Mouse (Mus musculus) adrenal gland (tissue): ENCODE results near the gene Cdyl2.

ENCODE experiments used
- intact Hi-C: fragments of 180-260 bp; cut with DNase I; formaldehyde crosslinking; loops from one replicate; pipeline ENCODE4 v1.15.1; 2025

The Cdyl2 gene

DNA sequence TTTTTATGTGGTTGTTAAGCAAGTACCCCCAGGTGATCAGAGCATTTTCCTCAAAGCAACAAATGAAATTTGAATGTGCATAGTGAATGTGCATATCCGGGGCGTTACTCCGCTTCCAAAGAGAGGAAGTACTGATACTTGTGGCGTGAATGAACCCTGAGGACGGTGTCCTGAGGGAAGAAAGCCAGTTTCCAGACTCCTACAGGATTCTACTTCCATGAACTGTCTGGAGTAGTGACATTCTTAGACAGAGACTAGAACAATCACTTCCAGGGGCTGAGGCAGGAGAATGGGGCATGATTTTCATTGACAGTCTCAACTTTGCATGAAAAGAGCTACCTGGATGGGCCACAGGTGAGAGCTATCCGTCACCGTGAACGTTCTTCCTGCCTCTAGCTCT lies 59.3 kb downstream of the Cdyl2 start:
- intact Hi-C loops: loop anchor here (5.0 kb wide), 1 partner anchor 84 kb away; no protein-coding TSS in a partner anchor

DNA sequence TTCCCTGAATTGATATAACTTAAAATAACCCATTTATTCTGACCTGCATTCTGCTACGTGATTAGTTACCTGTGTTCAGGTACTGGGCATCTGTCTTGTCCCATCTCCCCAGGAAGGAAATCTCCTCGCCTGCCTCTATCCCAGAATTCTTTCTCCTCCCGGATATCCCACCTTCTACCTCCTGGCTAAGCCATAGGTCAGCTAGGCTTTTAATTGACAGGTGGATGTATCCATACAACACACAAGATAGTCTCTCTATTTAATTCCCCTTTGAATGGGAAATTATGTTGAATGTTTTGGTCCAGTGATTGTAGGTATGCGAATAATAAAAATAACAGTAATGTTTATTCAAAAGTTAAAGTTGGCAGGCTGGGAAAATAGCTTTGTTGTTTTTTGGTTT lies 59.7 kb downstream of the Cdyl2 start:
- intact Hi-C loops: loop anchor here (5.0 kb wide), 1 partner anchor 84 kb away; no protein-coding TSS in a partner anchor

DNA sequence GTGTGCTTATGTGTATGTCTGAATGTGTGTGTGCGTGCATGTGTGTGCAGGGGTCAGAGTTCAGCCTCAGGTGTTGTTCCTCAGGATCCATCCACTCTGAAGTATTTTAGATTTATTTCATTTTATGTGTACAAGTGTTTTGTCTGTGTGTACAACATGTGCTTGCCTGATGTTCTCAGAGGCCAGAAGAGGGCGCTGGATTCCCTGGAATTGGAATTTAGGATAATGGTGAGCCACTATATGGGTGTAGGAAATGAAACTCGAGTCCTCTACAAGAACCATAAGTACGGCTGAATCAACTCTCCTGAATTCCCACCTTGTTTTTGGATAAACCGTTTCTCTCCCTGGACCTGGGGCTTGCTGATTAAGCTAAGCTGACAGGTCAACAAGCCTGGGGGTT lies 61.2 kb downstream of the Cdyl2 start:
- intact Hi-C loops: loop anchor here (5.0 kb wide), 1 partner anchor 86 kb away; no protein-coding TSS in a partner anchor

DNA sequence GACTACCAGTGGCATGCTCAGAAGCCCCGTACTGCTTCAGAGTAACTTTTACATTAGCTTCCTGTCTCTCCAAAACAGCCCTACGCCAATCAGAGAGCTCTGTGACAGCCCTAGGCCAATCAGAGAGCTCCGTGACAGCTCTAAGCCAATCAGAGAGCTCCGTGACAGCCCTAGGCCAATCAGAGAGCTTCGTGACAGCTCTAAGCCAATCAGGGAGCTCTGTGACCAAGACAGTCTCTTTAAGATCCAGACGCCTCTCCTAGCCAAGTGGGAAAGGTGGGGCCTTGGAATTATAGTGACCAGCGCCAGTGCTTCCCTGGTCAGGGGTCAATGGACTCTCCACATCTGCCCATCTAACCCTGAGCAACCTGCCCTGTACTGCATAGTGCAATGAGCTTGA lies 62.2 kb downstream of the Cdyl2 start:
- intact Hi-C loops: loop anchor here (5.0 kb wide), 1 partner anchor 87 kb away; no protein-coding TSS in a partner anchor

DNA sequence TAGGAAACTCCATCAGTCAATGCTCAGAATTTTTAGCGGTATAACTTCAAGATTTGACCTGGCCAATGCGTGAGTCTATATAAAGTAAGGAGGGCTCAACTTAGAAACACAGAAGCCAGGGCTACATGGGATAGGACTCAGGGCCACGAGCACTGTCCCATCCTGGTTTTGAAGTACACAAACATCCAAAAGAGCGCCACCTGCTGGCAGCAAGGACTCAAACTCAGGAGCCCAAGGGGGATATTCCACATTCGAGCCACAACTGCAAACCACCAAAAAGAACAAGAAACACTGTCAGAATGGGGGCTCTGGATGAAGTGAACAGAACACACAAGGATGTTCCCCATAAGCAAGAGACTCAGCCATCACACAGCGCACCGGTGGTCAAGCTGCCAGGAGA lies 63.8 kb downstream of the Cdyl2 start:
- intact Hi-C loops: no loop called here

DNA sequence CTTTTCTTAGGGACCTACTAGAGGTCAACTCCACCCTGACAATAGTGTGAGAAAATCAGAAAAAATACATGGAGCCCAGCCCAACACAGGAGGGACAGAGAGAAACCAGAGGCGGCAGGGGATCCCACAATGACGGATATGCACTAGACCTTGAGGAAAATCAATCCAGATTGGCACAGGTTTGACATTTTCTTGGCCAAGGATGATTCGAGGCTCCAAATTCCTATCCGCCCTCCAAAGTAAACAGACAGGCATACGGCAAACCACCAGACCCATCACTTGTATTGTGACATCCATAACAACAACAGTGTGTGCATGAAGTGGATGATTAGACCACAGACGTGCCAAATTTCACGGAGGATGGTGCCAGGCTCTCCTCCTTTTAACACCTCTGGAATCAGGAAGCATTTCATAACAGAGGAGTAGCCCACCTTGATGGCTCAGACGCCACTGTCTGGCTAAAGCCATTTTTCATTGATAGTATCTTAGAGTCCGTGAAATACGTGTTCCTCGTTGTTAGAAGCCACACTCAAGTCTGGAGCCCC lies 65.9 kb downstream of the Cdyl2 start:
- intact Hi-C loops: no loop called here

DNA sequence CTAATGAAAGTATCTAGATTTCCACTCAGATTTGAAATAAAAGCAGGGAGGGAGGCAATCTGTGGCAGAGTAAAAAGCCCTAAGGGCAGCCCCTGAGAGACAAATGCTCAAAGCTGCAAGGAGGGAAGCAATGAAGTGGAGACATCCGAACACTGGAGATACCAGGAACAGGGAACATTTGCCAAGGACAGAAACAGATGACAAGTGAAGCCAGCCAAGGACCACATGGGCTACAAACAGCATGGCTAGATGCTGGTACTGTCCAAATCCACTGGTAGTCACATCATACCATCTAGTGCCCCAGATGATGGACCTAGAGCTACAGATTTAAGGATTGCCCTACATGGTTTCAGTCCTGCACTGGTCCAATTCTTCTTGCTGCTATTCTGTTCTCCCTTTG lies 71.3 kb downstream of the Cdyl2 start:
- intact Hi-C loops: no loop called here

DNA sequence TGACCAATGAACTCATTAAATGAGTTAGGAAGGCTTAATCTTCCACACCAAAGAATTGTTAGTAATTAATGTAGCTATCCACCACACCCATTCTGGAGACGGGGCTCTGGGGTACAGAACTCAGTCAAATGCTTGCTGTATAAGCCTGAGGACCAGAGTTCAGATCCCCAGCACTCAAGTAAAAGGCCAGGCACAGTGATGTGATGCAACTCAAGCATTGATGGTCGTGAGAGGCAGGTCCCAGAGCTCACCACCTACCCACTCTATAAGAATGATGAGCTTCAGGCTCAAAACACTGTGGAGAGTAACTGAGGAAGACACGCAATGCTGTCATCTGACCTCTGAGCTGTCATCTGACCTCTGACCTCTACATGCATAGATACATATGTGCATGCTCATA lies 76.0 kb downstream of the Cdyl2 start:
- intact Hi-C loops: no loop called here

DNA sequence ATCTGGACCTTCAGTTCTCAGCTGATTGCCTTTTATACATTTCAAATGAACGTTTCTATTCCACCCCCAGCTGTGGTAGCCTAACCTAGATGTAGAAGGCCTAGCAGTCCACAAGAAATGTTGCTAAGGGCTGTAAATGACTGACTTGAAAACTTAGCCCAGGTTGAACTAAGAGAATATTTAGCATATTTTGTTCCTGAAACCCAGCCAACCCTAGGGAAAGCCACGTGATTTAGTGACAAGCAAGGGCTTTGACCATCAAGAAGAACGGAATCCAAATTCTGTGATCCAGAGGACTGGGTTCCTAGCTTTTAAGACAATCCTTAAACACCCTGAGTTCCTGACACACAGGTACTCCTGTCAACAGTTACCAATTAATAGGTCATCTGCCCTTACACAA lies 77.9 kb downstream of the Cdyl2 start:
- intact Hi-C loops: no loop called here

DNA sequence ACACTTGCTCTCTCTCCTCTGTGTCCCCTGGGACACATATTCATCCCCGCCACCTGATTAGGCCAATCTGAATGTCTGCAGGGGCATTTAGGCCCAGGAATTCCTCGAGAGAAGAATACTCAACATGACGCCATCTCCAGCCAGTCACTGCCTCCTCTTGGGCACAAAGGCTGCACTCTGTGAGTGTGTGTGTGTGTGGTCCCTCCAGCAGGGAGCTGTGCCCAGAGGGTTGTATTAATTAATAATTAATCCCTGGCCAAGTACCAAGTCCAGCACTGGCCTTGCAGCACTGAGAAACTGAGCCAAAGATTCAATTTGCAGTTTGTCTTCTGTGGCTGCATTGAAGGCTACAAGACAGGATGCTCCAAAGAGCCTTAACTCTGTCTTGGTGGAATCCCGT lies 79.8 kb downstream of the Cdyl2 start:
- intact Hi-C loops: no loop called here

DNA sequence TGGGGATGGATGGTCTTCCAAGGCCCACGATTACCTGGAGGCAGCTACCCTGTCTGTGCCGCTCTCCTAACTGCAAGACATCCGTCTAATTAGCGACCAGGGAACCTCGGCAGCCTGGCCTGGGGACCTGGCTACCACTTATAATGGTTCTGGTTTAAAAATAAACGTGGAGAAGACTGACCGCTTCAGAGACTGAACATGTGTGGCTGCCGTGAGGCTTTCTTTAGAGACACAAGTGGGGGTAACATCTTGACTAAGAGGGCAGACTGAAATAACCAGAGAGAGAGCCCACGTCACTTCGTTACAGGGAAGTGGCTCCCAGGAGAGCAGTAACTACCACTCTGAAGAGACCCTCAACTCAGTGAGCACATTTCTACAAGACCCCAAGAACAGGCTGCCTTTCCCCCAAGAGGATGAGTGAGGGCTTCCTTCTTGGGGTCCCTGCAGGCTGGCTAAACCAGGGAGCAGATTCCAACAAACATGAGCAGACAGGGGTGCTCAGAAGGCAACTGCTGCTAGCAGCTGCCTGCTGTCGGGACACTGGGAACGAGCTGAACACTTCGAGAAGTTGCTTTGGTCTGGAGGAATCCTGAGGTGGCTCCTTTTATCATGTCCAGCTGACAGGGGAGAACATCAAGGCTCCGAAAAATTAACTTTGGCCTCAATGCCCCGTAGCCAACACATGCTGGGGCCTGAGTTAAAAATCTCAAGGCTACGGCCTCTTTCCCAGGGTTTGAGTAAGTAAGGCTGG lies 82.6 kb downstream of the Cdyl2 start:
- intact Hi-C loops: no loop called here

DNA sequence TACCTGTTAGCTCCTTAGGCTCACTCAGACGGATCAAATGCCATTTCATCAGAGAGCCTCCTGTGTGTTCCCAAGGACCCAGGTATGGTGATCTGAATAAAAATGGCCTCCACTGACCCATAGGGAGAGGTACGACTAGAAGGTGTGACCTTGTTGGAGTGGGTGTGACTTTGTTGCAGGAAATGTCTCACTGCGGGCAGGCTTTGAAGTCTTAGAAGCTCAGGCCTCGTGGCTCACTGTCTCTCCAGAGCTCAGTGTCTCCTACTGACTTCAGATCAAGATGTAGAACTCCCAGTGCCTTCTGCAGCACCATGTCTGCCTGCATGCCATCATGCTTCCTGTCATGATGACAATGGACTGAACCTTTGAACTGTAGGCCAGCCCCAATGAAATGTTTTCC lies 87.4 kb downstream of the Cdyl2 start:
- intact Hi-C loops: no loop called here

DNA sequence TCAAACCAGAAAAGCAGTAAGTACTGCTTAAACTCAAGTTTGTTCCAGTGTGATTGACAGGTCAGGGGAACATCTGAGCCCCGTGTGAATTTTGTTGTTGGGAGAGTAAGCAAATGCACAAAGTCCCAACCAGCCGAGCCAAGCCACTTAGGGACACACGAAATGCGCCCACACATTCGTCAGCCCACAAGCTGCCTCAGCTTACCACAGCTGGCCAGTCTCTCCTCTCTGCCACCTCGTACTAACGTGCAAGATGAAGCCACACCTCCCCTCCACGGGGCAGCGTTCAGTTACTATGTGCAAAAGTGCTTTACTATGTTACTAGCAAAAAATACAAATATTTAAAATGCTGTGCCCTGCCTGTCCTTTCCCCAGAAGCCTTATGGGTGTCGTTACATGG lies 91.9 kb downstream of the Cdyl2 start:
- intact Hi-C loops: no loop called here

DNA sequence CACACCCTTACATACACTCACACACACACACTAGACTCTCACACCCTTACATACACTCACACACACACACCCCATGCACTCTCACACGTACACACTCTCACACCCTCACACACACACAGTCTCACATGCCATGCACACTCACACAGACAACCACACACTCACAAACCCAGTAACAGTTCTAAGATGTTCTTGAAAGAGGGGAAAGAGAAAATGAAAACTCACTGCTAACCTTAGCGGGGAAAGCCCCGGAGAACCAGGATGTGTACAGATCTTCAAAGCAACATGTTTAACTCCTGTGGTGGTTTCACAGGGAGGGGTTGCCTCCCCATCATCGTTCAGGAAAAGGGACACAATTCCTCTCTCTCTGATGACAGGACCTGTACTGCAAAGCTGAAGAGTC lies 94.8 kb downstream of the Cdyl2 start:
- intact Hi-C loops: no loop called here

DNA sequence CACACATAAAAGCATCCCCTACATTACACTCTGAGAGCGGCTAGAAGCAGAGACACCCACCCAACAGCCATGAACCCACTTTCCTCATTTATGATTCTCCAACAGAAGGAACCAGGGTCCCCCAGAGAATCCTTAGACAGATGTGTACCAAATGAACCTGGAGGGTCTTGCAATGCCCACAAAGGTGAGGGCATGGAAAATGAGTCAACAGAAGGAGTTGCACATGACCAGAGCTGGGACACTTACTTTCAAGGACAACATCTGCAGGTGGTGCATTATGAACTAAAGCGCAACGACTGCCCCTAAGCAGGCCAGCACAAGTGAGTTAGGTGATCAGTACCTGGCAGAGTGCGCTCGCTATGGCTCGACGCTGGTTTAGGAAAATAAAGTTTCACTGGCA lies 95.6 kb downstream of the Cdyl2 start:
- intact Hi-C loops: no loop called here

DNA sequence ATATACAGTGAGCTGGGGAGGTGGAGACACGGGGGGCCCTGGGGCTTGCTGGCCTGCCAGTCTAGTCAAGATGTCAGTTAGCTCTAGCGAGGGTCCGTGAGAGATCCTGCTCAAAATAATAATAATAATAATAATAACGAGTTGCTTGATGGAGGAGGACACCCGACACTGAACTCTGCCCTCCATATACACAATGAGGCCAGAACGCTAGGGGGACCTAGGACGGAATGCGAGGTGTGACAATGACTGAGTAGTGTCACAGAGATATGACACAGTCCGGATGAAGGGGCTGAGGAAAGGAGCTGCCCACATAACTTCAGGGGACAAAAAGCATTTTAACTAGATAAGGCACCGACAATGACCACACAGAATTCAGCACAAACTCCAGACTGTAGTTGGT lies 96.4 kb downstream of the Cdyl2 start:
- intact Hi-C loops: no loop called here

DNA sequence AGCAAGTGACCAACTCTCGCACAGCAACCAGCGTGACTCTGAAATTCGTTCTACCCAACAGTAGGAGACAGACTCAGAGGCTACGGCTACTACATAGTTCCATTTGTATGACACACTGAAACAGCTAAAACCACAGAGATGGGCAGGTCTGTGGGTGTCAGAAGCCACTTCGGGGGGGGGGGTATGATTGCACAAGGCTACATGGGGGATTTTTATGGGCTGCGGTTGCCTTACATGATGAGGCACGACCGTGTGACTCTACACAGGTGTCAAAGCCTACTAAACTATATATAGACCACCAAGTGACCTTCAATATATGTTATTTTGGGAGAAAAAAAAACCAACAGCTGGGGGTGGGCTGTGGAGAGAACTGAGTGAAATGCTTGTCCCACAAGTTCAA lies 96.8 kb downstream of the Cdyl2 start:
- intact Hi-C loops: no loop called here

DNA sequence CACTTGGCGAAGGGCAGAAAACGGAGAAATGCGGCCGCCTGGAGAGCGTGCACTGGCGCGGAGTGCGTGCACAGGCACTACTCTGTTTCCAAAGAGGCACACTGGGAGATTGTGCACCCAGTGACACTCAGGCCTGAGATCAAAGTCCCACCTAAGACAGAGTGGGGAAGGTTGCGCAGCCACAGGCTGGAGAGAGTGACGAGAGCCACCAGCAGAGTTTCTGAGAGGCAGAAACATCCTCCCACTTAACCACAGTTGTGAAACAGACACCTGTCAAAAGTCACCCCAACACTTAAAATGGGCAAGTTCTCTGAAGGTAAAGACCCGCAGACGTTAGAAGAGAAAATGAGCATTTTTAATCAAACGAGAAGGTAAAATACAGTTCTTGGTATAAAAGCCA lies 97.5 kb downstream of the Cdyl2 start:
- intact Hi-C loops: no loop called here

DNA sequence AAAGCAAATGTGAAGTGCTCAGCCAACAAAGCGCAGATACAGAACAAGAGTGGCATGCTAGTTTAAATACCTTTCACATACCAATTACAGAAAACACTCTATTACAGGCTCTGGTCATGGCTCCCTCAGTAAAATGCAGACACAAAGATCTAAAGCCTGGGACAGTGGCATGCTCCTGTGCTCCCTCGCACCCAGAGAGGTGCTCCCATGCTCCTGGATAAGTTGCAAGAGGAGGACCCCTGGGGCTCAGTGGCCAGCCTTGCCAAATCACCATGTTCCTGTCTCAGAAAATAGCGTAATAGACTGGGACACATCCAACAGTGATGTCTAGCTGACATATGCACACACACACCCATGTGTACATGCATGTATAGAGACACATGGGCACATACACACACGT lies 98.4 kb downstream of the Cdyl2 start:
- intact Hi-C loops: no loop called here

DNA sequence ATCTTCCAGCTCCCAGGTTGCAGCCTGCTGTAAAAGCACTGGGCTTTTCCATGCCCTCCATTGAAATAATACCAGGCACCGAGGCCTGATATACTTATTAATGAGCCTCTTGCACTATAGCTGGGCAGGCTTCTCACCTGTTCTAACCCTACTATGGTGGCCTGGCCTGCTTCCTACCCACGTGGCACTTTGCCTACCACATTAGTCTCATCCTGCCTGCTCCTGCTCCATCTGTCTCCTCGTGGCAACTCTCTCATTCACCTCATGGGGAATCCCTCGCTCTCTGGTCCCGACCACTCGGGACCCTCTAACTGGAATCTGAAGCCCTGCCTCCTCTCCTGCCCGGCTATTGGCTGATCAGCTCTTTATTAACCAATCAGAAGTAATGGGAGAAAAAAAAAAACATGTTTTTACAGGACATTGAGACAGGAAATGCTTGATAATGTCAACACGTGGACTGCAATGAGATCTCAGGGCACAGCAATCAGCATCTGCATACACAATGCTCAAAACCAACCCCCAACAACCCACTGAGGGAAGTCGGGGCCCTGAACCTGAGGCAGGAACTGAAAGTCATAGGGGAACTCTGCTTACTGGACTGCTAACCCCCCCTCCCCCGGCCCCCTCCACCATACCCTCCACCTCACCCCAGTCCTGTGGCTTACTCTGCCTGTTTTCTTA lies 99.2 kb downstream of the Cdyl2 start:
- intact Hi-C loops: no loop called here

DNA sequence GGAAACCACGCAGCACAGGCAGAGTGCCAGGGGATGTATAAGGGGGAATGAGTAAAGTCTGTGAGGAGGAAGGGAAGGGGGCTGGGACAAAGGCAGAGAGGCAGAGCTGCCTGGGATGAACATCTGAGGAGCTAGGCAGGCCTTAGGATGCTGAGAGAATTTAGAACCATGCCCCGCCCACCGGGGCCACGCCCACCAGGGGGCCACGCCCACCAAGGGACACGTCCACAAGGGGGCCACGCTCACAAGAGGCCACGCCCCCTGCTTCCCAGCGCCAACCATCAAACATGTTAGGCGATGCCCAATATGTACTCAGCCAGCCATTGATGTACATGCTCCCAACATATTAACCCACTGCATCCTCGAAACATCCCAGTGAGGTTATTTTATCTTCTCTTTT lies 102.7 kb downstream of the Cdyl2 start:
- intact Hi-C loops: no loop called here

DNA sequence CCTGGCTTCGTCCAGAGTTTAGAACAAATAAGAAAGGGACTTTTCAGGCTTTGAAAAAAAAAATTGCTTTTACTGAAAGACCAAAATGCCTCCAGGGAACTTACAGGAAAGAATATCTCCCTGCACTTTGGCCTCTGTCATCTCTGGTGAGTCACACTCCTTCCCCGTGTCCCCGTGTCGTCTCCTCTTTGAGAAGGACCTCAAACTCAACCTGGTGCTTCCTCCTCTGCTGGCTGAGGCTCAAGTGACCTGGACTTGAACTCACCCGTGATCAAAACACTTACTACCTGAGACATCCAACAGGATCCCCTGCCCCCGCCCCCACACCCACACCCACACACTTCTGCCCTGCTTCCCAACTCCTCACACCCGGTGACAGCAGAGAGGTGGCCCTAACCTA lies 103.8 kb downstream of the Cdyl2 start:
- intact Hi-C loops: no loop called here
